Mouse (Mus musculus): Measurements from ENCODE around the gene Itpr3. TPM values are rescaled to one million over a fixed set of nuclear protein-coding genes. Genes with fewer than 3 reads are reported as not detected.
A peak's percentile ranks its signal among the peaks of the same experiment; 100 is the strongest.

Gene Itpr3
- polyA plus RNA-seq, 1 experiment from 2014 or later, result 0.84 TPM

- no peak for ATAC-seq
- Histone ChIP-seq H3K9me3 (ENCODE audit: control insufficient read depth, low read length) (no peaks in the 10 kb centered on the region), H3K27ac (ENCODE audit: low read depth, low read length) (no peak overlapping the region), H3K27me3 (replicated peaks; ENCODE audit: control insufficient read depth, insufficient read depth, low read length) (no peaks in the 10 kb centered on the region), H3K4me3 (ENCODE audit: low read length) (no peak overlapping the region), H3K4me1 (ENCODE audit: control insufficient read depth, insufficient read depth, low read depth, low read length) (peaks cover 4% of the 10 kb centered on the region), H3K9ac (ENCODE audit: low read depth, low read length) (no peak overlapping the region), H3K36me3 (ENCODE audit: control insufficient read depth, insufficient read depth, low read length) (no peaks in the 10 kb centered on the region), H3K4me2 (ENCODE audit: low read length) (no peak overlapping the region)
- WGBS, result 59% methylated on average over 7 of the region's 7 CpGs
Observed at GRCm38 (mm10) chr17:27032328-27032727, 24.8 kb upstream of the Itpr3 start.

DNA sequence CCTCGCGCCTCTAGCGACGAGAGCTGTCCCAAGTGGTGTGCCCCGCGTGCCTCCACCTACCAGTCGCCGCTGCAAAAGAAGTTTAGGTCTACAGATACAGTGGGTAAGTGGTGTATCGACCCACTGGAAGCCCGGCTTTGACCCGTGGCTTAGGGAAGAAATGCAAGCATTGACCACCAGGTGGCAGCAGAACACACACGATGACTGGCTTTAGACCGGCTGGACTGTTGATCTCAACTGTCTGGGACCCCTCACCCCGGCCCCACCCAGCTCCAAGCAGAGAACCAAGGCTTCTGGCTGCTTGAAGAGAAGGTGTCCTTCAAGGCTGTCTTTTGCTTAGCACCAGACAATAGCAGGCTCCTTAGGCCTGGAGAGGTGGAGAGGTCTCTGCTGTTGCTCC lies 24.2 kb upstream of the Itpr3 start:
- no peaks in the 10 kb centered on the region for H3K36me3 ChIP-seq (ENCODE audit: control insufficient read depth, insufficient read depth, low read length)
- no peaks in the 10 kb centered on the region for H3K9me3 ChIP-seq (ENCODE audit: control insufficient read depth, low read length)
- H3K4me2 ChIP-seq (ENCODE audit: low read length), result no peak overlapping the region
- H3K27me3 ChIP-seq (replicated peaks; ENCODE audit: control insufficient read depth, insufficient read depth, low read length), result no peaks in the 10 kb centered on the region
- no peak overlapping the region for H3K4me3 ChIP-seq (ENCODE audit: low read length)
- no peak overlapping the region for H3K27ac ChIP-seq (ENCODE audit: low read depth, low read length)
- no peaks in the 10 kb centered on the region for H3K4me1 ChIP-seq (ENCODE audit: control insufficient read depth, insufficient read depth, low read depth, low read length)
- ATAC-seq, result peak; percentile 62; the same call in 1 of the 2 replicates
- no peak overlapping the region for H3K9ac ChIP-seq (ENCODE audit: low read depth, low read length)
- under 1% methylated on average over 14 of the region's 14 CpGs for WGBS

DNA sequence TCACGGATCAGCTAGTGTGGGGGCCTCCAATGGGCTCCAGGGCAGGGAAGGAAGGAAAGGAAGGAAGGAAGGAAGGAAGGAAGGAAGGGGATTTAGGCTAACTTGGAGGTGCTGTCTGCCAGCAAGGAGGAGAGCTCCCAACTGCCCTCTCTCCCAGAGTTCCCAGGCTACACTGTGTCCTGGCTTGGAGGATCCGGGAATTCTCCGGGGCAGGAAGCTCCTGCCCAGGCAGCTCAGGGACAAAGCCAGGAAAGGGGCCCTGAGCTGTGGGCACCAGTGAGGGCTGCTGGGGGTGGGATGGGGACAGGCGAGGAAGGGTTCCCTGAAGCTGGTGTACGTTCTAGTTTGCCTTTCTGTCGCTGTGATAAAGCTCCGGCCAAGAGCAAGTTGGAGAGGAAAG lies 20.6 kb upstream of the Itpr3 start:
- no peak overlapping the region for H3K4me2 ChIP-seq (ENCODE audit: low read length)
- H3K9ac ChIP-seq (ENCODE audit: low read depth, low read length), result no peak overlapping the region
- peaks cover 2% of the 10 kb centered on the region; the same call in 1 of the 2 replicates for H3K27me3 ChIP-seq (replicated peaks; ENCODE audit: control insufficient read depth, insufficient read depth, low read length)
- H3K36me3 ChIP-seq (ENCODE audit: control insufficient read depth, insufficient read depth, low read length), result no peaks in the 10 kb centered on the region
- H3K27ac ChIP-seq (ENCODE audit: low read depth, low read length), result no peak overlapping the region
- H3K4me3 ChIP-seq (ENCODE audit: low read length), result no peak overlapping the region
- WGBS, result 77% methylated on average over 7 of the region's 7 CpGs
- H3K9me3 ChIP-seq (ENCODE audit: control insufficient read depth, low read length), result no peaks in the 10 kb centered on the region
- ATAC-seq, result no peak
- H3K4me1 ChIP-seq (ENCODE audit: control insufficient read depth, insufficient read depth, low read depth, low read length), result peaks cover 10% of the 10 kb centered on the region

DNA sequence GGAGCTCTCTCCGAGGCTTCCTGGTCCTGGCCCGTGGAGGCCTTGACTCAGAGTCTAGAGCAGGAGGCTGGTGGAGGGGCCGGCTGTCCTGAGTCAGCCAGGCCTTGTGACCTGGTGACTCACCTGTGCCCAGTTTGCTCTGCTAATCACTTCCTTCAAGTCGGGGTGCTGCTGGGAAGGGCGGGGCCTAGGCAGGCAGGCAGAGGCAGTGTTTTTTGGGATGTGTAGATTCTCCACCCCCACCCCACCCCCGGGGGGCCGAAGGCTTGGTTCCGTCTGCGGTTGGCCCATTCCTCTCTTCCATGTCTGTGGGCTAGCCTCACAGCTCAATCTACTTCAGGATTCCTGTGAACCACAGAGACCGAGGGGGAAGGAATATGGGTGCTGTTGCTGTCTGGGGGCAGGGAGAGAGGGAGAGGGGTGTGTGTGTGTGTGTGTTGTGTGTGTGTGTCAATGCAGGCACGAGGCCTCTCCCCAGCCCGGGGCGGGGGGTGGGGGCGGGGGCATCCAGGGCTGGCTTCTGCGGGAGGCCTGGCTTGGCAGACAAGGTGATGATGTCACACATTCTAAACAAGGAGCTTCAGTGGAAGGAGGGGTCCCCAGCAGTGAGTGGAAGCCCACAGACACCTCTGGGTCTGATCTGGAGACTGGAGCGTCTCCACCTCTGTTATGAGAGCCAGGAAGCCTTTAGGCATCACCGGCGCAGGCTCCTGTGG lies 18.6 kb upstream of the Itpr3 start:
- ATAC-seq, result no peak
- WGBS, result 47% methylated on average over 18 of the region's 18 CpGs
- peaks cover 2% of the 10 kb centered on the region; the same call in 1 of the 2 replicates for H3K27me3 ChIP-seq (replicated peaks; ENCODE audit: control insufficient read depth, insufficient read depth, low read length)
- no peak overlapping the region for H3K4me3 ChIP-seq (ENCODE audit: low read length)
- no peaks in the 10 kb centered on the region for H3K36me3 ChIP-seq (ENCODE audit: control insufficient read depth, insufficient read depth, low read length)
- H3K9me3 ChIP-seq (ENCODE audit: control insufficient read depth, low read length), result no peaks in the 10 kb centered on the region
- H3K4me1 ChIP-seq (ENCODE audit: control insufficient read depth, insufficient read depth, low read depth, low read length), result peaks cover 10% of the 10 kb centered on the region
- H3K27ac ChIP-seq (ENCODE audit: low read depth, low read length), result no peak overlapping the region
- no peak overlapping the region for H3K4me2 ChIP-seq (ENCODE audit: low read length)
- no peak overlapping the region for H3K9ac ChIP-seq (ENCODE audit: low read depth, low read length)

- no peak overlapping the region for H3K4me2 ChIP-seq (ENCODE audit: low read length)
- 66% methylated on average over 10 of the region's 10 CpGs for WGBS
Observed at GRCm38 (mm10) chr17:27039432-27040102, 17.5 kb upstream of the Itpr3 start.

GRCm38 (mm10) chr17:27040304-27041045 lies 16.6 kb upstream of the Itpr3 start:
- peak overlapping the region; percentile 45 for H3K9ac ChIP-seq (ENCODE audit: low read depth, low read length)
- ATAC-seq, result 0 out of 2 replicates have a peak, but pooled peaks have one; percentile 31

More at GRCm38 (mm10) chr17:27039432-27040102, 17.5 kb upstream of the Itpr3 start:
- no peak for ATAC-seq
- Histone ChIP-seq H3K9ac (ENCODE audit: low read depth, low read length) (no peak overlapping the region), H3K27me3 (replicated peaks; ENCODE audit: control insufficient read depth, insufficient read depth, low read length) (peaks cover 2% of the 10 kb centered on the region; the same call in 1 of the 2 replicates), H3K4me3 (ENCODE audit: low read length) (no peak overlapping the region), H3K9me3 (ENCODE audit: control insufficient read depth, low read length) (no peaks in the 10 kb centered on the region), H3K36me3 (ENCODE audit: control insufficient read depth, insufficient read depth, low read length) (no peaks in the 10 kb centered on the region), H3K27ac (ENCODE audit: low read depth, low read length) (no peak overlapping the region), H3K4me1 (ENCODE audit: control insufficient read depth, insufficient read depth, low read depth, low read length) (peaks cover 10% of the 10 kb centered on the region)

GRCm38 (mm10) chr17:27041046-27041786 lies 15.9 kb upstream of the Itpr3 start:
- WGBS, result 48% methylated on average over 11 of the region's 13 CpGs
- Histone ChIP-seq H3K9me3 (ENCODE audit: control insufficient read depth, low read length) (no peaks in the 10 kb centered on the region), H3K27ac (ENCODE audit: low read depth, low read length) (no peak overlapping the region), H3K4me2 (ENCODE audit: low read length) (no peak overlapping the region), H3K4me1 (ENCODE audit: control insufficient read depth, insufficient read depth, low read depth, low read length) (peaks cover 10% of the 10 kb centered on the region), H3K4me3 (ENCODE audit: low read length) (no peak overlapping the region), H3K27me3 (replicated peaks; ENCODE audit: control insufficient read depth, insufficient read depth, low read length) (peaks cover 2% of the 10 kb centered on the region; the same call in 1 of the 2 replicates), H3K36me3 (ENCODE audit: control insufficient read depth, insufficient read depth, low read length) (no peaks in the 10 kb centered on the region), H3K9ac (ENCODE audit: low read depth, low read length) (no peak overlapping the region)
- no peak for ATAC-seq

More at GRCm38 (mm10) chr17:27040304-27041045, 16.6 kb upstream of the Itpr3 start:
- H3K27ac ChIP-seq (ENCODE audit: low read depth, low read length), result no peak overlapping the region; the same call in 1 of the 2 replicates
- no peak overlapping the region for H3K4me3 ChIP-seq (ENCODE audit: low read length)
- H3K4me2 ChIP-seq (ENCODE audit: low read length), result peak overlapping the region; percentile 33; the same call in 1 of the 2 replicates
- H3K4me1 ChIP-seq (ENCODE audit: control insufficient read depth, insufficient read depth, low read depth, low read length), result peaks cover 10% of the 10 kb centered on the region
- H3K36me3 ChIP-seq (ENCODE audit: control insufficient read depth, insufficient read depth, low read length), result no peaks in the 10 kb centered on the region
- no peaks in the 10 kb centered on the region for H3K9me3 ChIP-seq (ENCODE audit: control insufficient read depth, low read length)
- peaks cover 2% of the 10 kb centered on the region; the same call in 1 of the 2 replicates for H3K27me3 ChIP-seq (replicated peaks; ENCODE audit: control insufficient read depth, insufficient read depth, low read length)
- WGBS, result 14% methylated on average over 20 of the region's 20 CpGs

- ATAC-seq, result no peak
- Histone ChIP-seq H3K9ac (ENCODE audit: low read depth, low read length) (no peak overlapping the region), H3K27ac (ENCODE audit: low read depth, low read length) (no peak overlapping the region), H3K4me2 (ENCODE audit: low read length) (no peak overlapping the region), H3K36me3 (ENCODE audit: control insufficient read depth, insufficient read depth, low read length) (no peaks in the 10 kb centered on the region), H3K9me3 (ENCODE audit: control insufficient read depth, low read length) (no peaks in the 10 kb centered on the region), H3K4me1 (ENCODE audit: control insufficient read depth, insufficient read depth, low read depth, low read length) (peaks cover 10% of the 10 kb centered on the region), H3K4me3 (ENCODE audit: low read length) (no peak overlapping the region), H3K27me3 (replicated peaks; ENCODE audit: control insufficient read depth, insufficient read depth, low read length) (peaks cover 2% of the 10 kb centered on the region; the same call in 1 of the 2 replicates)
- WGBS, result 91% methylated on average over 2 of the region's 2 CpGs
Observed at GRCm38 (mm10) chr17:27041787-27042055, 15.4 kb upstream of the Itpr3 start.
